Mouse (Mus musculus): ENCODE data around the gene Slc25a43. TPM values are rescaled to one million over a fixed set of nuclear protein-coding genes. Genes with fewer than 3 reads are reported as not detected.

Gene Slc25a43
- polyA plus RNA-seq (2014; fragmentation: Illumina TruSeq; extraction: RNeasy Lipid Tissue Mini Kit (QIAGEN cat#74804)): 2.0 TPM

DNA sequence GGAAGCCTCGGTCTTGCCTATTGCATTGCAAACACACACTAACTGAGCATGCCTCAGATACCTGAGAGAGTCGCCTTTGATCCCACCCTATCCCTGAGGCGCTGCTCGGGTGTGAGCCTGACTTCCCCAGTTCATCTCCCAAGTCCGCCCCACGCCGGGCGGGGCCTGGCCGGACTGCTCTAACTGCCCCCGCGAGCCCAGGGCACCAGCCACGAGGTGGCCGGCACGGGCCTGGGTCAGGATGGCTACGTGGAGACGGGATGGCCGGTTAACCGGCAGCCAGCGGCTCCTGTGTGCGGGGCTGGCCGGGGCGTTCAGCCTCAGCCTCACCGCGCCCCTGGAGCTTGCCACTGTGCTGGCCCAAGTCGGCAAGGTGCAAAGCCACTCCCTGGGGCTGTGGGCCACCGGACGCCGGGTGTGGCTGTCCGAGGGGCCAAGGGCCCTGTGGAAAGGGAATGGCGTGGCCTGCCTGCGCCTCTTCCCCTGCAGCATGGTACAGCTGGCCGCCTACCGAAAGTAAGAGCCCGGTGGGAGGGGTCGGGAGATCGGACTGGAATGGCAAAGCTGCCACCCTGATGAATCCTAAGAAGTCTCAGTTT lies at the start of gene Slc25a43:
Slc25a43 (plus strand) TSS at position 157 of the 599 bp plus-strand sequence.

DNA sequence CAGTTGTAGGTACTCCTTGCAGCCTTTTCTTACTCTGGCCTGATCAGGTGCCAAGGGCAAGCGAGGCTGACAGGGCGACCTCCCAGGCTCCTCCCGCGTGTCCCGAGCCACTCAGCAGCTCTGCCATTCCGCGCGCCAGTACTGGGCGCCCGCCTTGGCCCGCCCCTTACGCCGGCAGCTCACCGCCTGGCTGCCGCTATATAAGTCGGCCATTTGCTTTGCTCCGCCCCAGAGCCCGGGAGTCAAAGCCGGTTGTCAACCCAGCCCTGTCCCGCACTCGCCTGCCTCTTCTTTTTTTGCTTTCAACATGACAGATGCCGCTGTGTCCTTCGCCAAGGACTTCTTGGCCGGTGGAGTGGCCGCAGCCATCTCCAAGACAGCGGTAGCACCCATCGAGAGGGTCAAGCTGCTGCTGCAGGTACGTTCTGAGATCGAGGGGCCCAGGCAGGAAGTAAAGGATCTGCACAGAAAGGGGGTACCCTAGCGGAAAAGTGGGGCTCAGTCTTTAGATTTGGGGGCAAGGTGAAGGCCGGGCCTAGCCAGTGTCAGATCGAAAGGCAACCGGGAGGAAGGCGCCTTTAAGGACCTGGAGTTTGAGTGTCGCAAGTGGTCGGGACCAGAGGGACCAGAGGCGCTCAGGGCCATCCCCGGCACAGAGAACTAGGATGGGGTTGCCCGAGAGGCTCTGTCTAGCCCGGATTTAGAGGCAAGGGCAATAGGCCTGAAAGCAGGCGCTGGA lies 52.1 kb downstream of the Slc25a43 start, which contains the start of gene Slc25a5:
Slc25a5 (plus strand) TSS at position 228 of the 739 bp plus-strand sequence.

Other genes with a start within 250 kb of the Slc25a43 start
- 1,070 TPM for gene Pgrmc1, start 145.5 kb upstream of the Slc25a43 start, polyA plus RNA-seq (2014; fragmentation: Illumina TruSeq; extraction: RNeasy Lipid Tissue Mini Kit (QIAGEN cat#74804))
- 29.8 TPM for gene Akap17b, start 98.3 kb upstream of the Slc25a43 start, polyA plus RNA-seq (2014; fragmentation: Illumina TruSeq; extraction: RNeasy Lipid Tissue Mini Kit (QIAGEN cat#74804))
- gene Slc25a5, start 52.0 kb downstream of the Slc25a43 start, polyA plus RNA-seq (2014; fragmentation: Illumina TruSeq; extraction: RNeasy Lipid Tissue Mini Kit (QIAGEN cat#74804)): 436 TPM
- 126 TPM for gene Ube2a, start 130.2 kb downstream of the Slc25a43 start, polyA plus RNA-seq (2014; fragmentation: Illumina TruSeq; extraction: RNeasy Lipid Tissue Mini Kit (QIAGEN cat#74804))
- 110 TPM for gene C330007P06Rik, start 130.5 kb downstream of the Slc25a43 start, polyA plus RNA-seq (2014; fragmentation: Illumina TruSeq; extraction: RNeasy Lipid Tissue Mini Kit (QIAGEN cat#74804))
- 26.7 TPM for gene Nkrf, start 159.2 kb downstream of the Slc25a43 start, polyA plus RNA-seq (2014; fragmentation: Illumina TruSeq; extraction: RNeasy Lipid Tissue Mini Kit (QIAGEN cat#74804))
- 34.2 TPM for gene Sept6, start 248.1 kb downstream of the Slc25a43 start, polyA plus RNA-seq (2014; fragmentation: Illumina TruSeq; extraction: RNeasy Lipid Tissue Mini Kit (QIAGEN cat#74804))